Comparison of ENCODE assay signal across 31 mouse cellular contexts in genomic region chr1:101756525-101757191, GRCm38 (mm10).
A peak's percentile ranks its signal among the peaks of the same experiment; 100 is the strongest.
DNase-seq lines count a peak whose midpoint lies in the region; ATAC-seq and TF ChIP-seq lines count a peak whose summit lies in the region.
"Had no signal": no experiment of that assay in that cellular context is flagged by ENCODE, and none has a peak within 500 bp of the region (broad histone marks: within the 10 kb centered on the region; RNA-seq: fewer than 3 reads in every experiment).

No protein-coding gene starts in this region.

- H3K9me3 ChIP-seq in forebrain, embryonic 14.5 days (replicated peaks; ENCODE audit: control insufficient read depth, low read length) = no peaks in the 10 kb centered on the region
- no peaks in the 10 kb centered on the region for H3K9me3 ChIP-seq in forebrain, embryonic 16.5 days (ENCODE audit: control insufficient read depth, low read length)
- no peaks in the 10 kb centered on the region for H3K9me3 ChIP-seq in midbrain, embryonic 14.5 days (ENCODE audit: control insufficient read depth, low read length)
- no peaks in the 10 kb centered on the region for H3K9me3 ChIP-seq in midbrain, postnatal 0 days (ENCODE audit: low read length)
- H3K9me3 ChIP-seq: hindbrain, embryonic 15.5 days; kidney, embryonic 15.5 days; limb, embryonic 12.5 days; liver, embryonic 15.5 days; midbrain, embryonic 10.5 days; stomach, embryonic 15.5 days had no signal

- TF ChIP-seq CTCF in midbrain, postnatal 0 days (IDR thresholded peaks at IDR 0.05) = no peak

- no peak overlapping the region for H3K4me3 ChIP-seq in forebrain, embryonic 14.5 days (ENCODE audit: low read depth, low read length)
- no peak overlapping the region for H3K4me3 ChIP-seq in forebrain, embryonic 16.5 days (replicated peaks; ENCODE audit: low read length)
- H3K4me3 ChIP-seq in midbrain, embryonic 14.5 days (replicated peaks; ENCODE audit: low read depth, low read length) = no peak overlapping the region
- H3K4me3 ChIP-seq in midbrain, postnatal 0 days (ENCODE audit: low read depth, low read length) = no peak overlapping the region
- H3K4me3 ChIP-seq: hindbrain, embryonic 15.5 days; kidney, embryonic 15.5 days; layer of hippocampus, adult 2 months; left cerebral cortex, adult 2 months; limb, embryonic 12.5 days; liver, embryonic 15.5 days; midbrain, embryonic 10.5 days; stomach, embryonic 15.5 days had no signal

- no peaks in the 10 kb centered on the region for H3K36me3 ChIP-seq in forebrain, embryonic 14.5 days (ENCODE audit: control insufficient read depth, insufficient read depth, low read length)
- H3K36me3 ChIP-seq in forebrain, embryonic 16.5 days (ENCODE audit: control insufficient read depth, insufficient read depth) = no peaks in the 10 kb centered on the region
- H3K36me3 ChIP-seq in midbrain, embryonic 14.5 days (ENCODE audit: control insufficient read depth, insufficient read depth, low read length) = no peaks in the 10 kb centered on the region
- no peaks in the 10 kb centered on the region for H3K36me3 ChIP-seq in midbrain, postnatal 0 days (ENCODE audit: insufficient read depth, low read length)
- H3K36me3 ChIP-seq: hindbrain, embryonic 15.5 days; kidney, embryonic 15.5 days; limb, embryonic 12.5 days; liver, embryonic 15.5 days; midbrain, embryonic 10.5 days; stomach, embryonic 15.5 days had no signal

- ATAC-seq in forebrain, embryonic 14.5 days = no peak
- no peak for ATAC-seq in forebrain, embryonic 16.5 days
- no peak for ATAC-seq in midbrain, embryonic 14.5 days (ENCODE audit: low FRiP score, low TSS enrichment)
- ATAC-seq in midbrain, postnatal 0 days (ENCODE audit: low FRiP score) = no peak
- ATAC-seq: activated CD4-positive, CD25-positive, alpha-beta regulatory T cell, adult 4 months; CD4-positive, CD25-positive, alpha-beta regulatory T cell, adult 4 months; inflammation-experienced regulatory T-cells, adult 6 months; Patski had no signal

- H3K27ac ChIP-seq in forebrain, embryonic 14.5 days (ENCODE audit: low read depth, low read length) = no peak overlapping the region
- no peak overlapping the region for H3K27ac ChIP-seq in forebrain, embryonic 16.5 days (ENCODE audit: low read length)
- no peak overlapping the region for H3K27ac ChIP-seq in midbrain, embryonic 14.5 days (replicated peaks; ENCODE audit: low read depth, low read length)
- no peak overlapping the region for H3K27ac ChIP-seq in midbrain, postnatal 0 days (ENCODE audit: low read depth, low read length)
- H3K27ac ChIP-seq: hindbrain, embryonic 15.5 days; kidney, embryonic 15.5 days; layer of hippocampus, adult 2 months; left cerebral cortex, adult 2 months; limb, embryonic 12.5 days; liver, embryonic 15.5 days; midbrain, embryonic 10.5 days; stomach, embryonic 15.5 days had no signal

- DNase-seq in forebrain, embryonic 14.5 days (ENCODE audit: low spot score) = no peak
- peak; percentile 1 for DNase-seq in midbrain, embryonic 14.5 days
- no peak for DNase-seq in midbrain, postnatal 0 days (ENCODE audit: low spot score)
- DNase-seq in ES-CJ7 (ENCODE audit: low read depth, low spot score) (peak; percentile 98), ZHBTc4 (ENCODE audit: low read depth, low spot score) (peak; percentile 90)
- DNase-seq in kidney, postnatal 14 days = no peak
- DNase-seq: adrenal gland, adult 2 months; adrenal gland, postnatal 36 days; cerebellum, adult 2 months; cerebellum, postnatal 14 days; gastrocnemius, postnatal 14 days; kidney, adult 18-20 months; kidney, postnatal 36 days; lung, embryonic 14.5 days; lung, postnatal 14 days; retina, postnatal 1 day; right cerebral cortex, postnatal 14 days; thymus, postnatal 14 days had no signal

- 0 out of 2 replicates have a peak, but pooled peaks cover 5% of the 10 kb centered on the region for H3K4me1 ChIP-seq in forebrain, embryonic 14.5 days (ENCODE audit: control insufficient read depth, insufficient read depth, low read length)
- H3K4me1 ChIP-seq in forebrain, embryonic 16.5 days (replicated peaks; ENCODE audit: control insufficient read depth, insufficient read depth, low read length) = no peaks in the 10 kb centered on the region
- no peaks in the 10 kb centered on the region for H3K4me1 ChIP-seq in midbrain, embryonic 14.5 days (ENCODE audit: control insufficient read depth, insufficient read depth, low read length)
- no peaks in the 10 kb centered on the region for H3K4me1 ChIP-seq in midbrain, postnatal 0 days (ENCODE audit: insufficient read depth, low read length)
- H3K4me1 ChIP-seq: hindbrain, embryonic 15.5 days; kidney, embryonic 15.5 days; limb, embryonic 12.5 days; liver, embryonic 15.5 days; stomach, embryonic 15.5 days had no signal

- H3K27me3 ChIP-seq in forebrain, embryonic 14.5 days (replicated peaks; ENCODE audit: control insufficient read depth, insufficient read depth, low read length) = no peaks in the 10 kb centered on the region
- H3K27me3 ChIP-seq in forebrain, embryonic 16.5 days (replicated peaks; ENCODE audit: control insufficient read depth, insufficient read depth, low read length) = no peaks in the 10 kb centered on the region
- H3K27me3 ChIP-seq in midbrain, embryonic 14.5 days (ENCODE audit: control insufficient read depth, insufficient read depth, low read length) = no peaks in the 10 kb centered on the region
- no peaks in the 10 kb centered on the region for H3K27me3 ChIP-seq in midbrain, postnatal 0 days (ENCODE audit: insufficient read depth, low read length)
- H3K27me3 ChIP-seq: hindbrain, embryonic 15.5 days; kidney, embryonic 15.5 days; limb, embryonic 12.5 days; liver, embryonic 15.5 days; Patski; stomach, embryonic 15.5 days had no signal

- H3K4me2 ChIP-seq in forebrain, embryonic 14.5 days (ENCODE audit: low read length) = 0 out of 2 replicates have a peak overlapping the region, but pooled peaks have one; percentile 18
- no peak overlapping the region for H3K4me2 ChIP-seq in forebrain, embryonic 16.5 days (ENCODE audit: low read length)
- H3K4me2 ChIP-seq in midbrain, embryonic 14.5 days (ENCODE audit: low read length) = no peak overlapping the region
- no peak overlapping the region for H3K4me2 ChIP-seq in midbrain, postnatal 0 days (ENCODE audit: low read depth, low read length, poor library complexity, severe bottlenecking)
- H3K4me2 ChIP-seq: hindbrain, embryonic 15.5 days; kidney, embryonic 15.5 days; limb, embryonic 12.5 days; liver, embryonic 15.5 days; lung, embryonic 14.5 days; stomach, embryonic 15.5 days had no signal

- no peak overlapping the region for H3K9ac ChIP-seq in forebrain, embryonic 14.5 days (ENCODE audit: low read length)
- H3K9ac ChIP-seq in forebrain, embryonic 16.5 days (replicated peaks; ENCODE audit: low read depth, low read length) = no peak overlapping the region
- no peak overlapping the region for H3K9ac ChIP-seq in midbrain, embryonic 14.5 days (replicated peaks; ENCODE audit: low read length)
- H3K9ac ChIP-seq in midbrain, postnatal 0 days (replicated peaks; ENCODE audit: low read length, poor library complexity, severe bottlenecking) = no peak overlapping the region
- H3K9ac ChIP-seq: hindbrain, embryonic 15.5 days; kidney, embryonic 15.5 days; limb, embryonic 12.5 days; liver, embryonic 15.5 days; lung, embryonic 14.5 days; stomach, embryonic 15.5 days had no signal

- WGBS in forebrain, embryonic 14.5 days = 7% methylated on average over 6 of the region's 6 CpGs
- WGBS in forebrain, embryonic 16.5 days = 7% methylated on average over 6 of the region's 6 CpGs
- WGBS in midbrain, embryonic 14.5 days = 22% methylated on average over 6 of the region's 6 CpGs
- WGBS in midbrain, postnatal 0 days = 27% methylated on average over 6 of the region's 6 CpGs

Comparison
In these comparisons a context has a peak if more than half of its experiments do, and no peak if none do; other contexts are left out.
1. DNase-seq: peak in midbrain, embryonic 14.5 days (single experiment), ES-CJ7 (single experiment) and ZHBTc4 (single experiment); none in forebrain, embryonic 14.5 days (single experiment), midbrain, postnatal 0 days (single experiment) and kidney, postnatal 14 days (single experiment).